Mouse (Mus musculus): ENCODE data around the gene Ezh1.

Gene Ezh1

GRCm38 (mm10) chr11:101211970-101212369 lies 14.3 kb downstream of the Ezh1 start:
- peak; percentile 51 for DNase-seq (ENCODE audit: low read depth, low spot score)

GRCm38 (mm10) chr11:101200986-101201385 lies 25.3 kb downstream of the Ezh1 start:
- peak; percentile 15 for DNase-seq (ENCODE audit: low read depth, low spot score)

- no peak for DNase-seq (ENCODE audit: low read depth, low spot score)
Observed at GRCm38 (mm10) chr11:101199555-101199954, 26.7 kb downstream of the Ezh1 start.

DNA sequence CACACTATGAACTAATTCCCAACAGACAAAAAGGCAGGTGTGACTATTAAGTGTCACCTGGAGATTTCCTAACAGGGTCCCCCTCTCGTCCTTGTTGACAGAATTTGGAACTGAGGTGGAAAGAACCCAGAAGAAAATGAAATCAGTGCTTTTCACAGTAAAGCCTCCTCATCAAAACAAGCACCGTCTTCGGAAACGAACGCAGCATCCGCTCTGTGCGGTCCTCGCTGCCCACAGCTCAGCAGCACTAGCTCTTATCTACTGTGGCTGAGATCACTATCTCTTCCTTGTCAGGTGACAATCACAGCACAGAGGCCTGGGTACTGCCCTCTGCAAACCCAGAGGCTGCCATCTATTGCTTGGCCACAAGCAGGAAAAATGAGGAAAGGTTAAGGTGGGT lies 30.1 kb downstream of the Ezh1 start:
- no peak for DNase-seq (ENCODE audit: low read depth, low spot score)

DNA sequence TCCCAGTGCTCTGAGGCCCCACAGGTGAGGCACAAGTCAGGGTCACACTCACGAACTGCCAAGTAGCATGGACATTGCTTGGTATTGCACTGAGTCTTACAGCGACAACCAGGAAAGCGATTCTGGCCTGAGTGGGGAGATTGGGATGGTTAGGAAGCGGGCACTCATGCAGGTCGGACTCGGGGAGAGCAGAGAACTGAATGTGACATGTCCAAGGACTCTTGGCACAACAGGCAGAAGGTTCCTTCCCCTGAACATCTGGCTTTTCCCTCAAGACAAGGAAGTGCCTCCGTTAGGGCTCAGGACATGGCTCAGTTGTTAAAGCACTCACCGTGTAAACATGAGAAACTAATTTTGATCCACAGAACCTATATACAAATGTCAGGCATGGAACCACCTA lies 30.7 kb downstream of the Ezh1 start:
- no peak for DNase-seq (ENCODE audit: low read depth, low spot score)

DNA sequence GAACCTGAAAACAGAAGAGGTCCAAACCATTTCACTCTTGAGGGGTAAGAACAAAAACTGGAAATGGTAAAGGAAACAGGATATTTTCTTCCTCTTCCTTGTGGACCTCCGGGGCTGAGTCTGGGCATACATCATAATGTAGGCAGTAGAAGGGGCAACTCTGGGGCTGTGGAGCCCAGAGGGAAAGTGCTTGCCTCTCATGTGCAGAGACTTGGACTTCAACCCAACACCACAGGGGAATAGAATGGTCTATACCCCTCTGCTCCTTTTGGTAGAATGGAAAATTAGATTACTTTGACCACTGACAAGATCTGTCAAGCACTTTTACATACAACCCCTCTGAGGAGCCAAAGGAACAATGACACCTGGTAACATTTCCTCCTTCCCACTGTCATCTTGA lies 31.2 kb downstream of the Ezh1 start:
- DNase-seq (ENCODE audit: low read depth, low spot score) = no peak

DNA sequence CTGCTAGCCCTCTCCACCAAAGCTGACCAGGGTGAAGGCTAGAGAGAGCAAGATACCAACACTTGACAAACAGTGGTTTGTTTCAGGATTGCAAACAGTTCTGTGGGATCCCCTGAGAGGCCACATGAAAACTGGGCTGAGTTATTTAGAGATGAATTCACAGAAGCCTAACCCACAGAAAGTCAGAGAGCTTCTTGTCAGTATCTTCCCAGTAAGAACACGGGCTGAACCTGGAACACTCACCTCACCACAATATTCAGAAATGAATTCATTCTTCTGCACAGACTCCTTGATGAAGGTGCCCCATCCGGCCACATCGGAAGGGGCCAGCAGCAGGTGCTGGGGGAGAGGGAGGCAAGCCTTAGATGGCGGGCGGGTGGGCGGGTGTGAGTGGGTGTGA lies 31.6 kb downstream of the Ezh1 start:
- no peak for DNase-seq (ENCODE audit: low read depth, low spot score)

GRCm38 (mm10) chr11:101194137-101194536 lies 32.1 kb downstream of the Ezh1 start:
- no peak for DNase-seq (ENCODE audit: low read depth, low spot score)

GRCm38 (mm10) chr11:101193076-101193475 lies 33.2 kb downstream of the Ezh1 start:
- DNase-seq (ENCODE audit: low read depth, low spot score) = no peak

- no peak for DNase-seq (ENCODE audit: low read depth, low spot score)
Observed at GRCm38 (mm10) chr11:101192646-101193045, 33.6 kb downstream of the Ezh1 start.

DNA sequence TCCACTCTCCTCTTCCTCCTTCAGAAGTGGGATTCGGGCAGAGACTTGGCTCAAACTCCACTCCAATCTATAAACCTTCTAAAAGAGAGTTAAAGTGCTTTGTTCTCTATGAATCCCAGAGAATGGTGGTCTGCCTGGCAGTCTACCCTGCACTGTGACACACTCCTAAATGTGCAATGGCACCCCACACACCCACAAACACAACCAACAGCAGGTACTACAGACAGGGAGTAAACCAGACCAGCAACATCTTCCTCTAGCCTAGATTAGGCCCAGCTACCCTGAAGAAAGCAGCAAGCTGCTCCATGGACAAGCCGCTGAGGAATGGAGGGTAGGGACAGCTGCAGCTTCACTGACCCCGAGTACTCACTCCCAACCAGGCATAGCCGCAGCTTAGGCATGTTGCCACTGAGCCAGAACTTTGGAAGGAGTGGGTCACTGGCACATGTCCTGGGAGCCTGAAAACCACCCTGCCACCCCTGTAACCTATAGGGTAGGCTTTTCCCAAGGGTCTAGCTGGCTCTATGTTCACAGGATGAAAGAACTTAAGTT lies 34.3 kb downstream of the Ezh1 start:
- DNase-seq (ENCODE audit: low read depth, low spot score) = no peak

GRCm38 (mm10) chr11:101190913-101191907 lies 35.1 kb downstream of the Ezh1 start:
- DNase-seq (ENCODE audit: low read depth, low spot score) = no peak

GRCm38 (mm10) chr11:101190181-101190912 lies 35.9 kb downstream of the Ezh1 start:
- no peak for DNase-seq (ENCODE audit: low read depth, low spot score)

DNA sequence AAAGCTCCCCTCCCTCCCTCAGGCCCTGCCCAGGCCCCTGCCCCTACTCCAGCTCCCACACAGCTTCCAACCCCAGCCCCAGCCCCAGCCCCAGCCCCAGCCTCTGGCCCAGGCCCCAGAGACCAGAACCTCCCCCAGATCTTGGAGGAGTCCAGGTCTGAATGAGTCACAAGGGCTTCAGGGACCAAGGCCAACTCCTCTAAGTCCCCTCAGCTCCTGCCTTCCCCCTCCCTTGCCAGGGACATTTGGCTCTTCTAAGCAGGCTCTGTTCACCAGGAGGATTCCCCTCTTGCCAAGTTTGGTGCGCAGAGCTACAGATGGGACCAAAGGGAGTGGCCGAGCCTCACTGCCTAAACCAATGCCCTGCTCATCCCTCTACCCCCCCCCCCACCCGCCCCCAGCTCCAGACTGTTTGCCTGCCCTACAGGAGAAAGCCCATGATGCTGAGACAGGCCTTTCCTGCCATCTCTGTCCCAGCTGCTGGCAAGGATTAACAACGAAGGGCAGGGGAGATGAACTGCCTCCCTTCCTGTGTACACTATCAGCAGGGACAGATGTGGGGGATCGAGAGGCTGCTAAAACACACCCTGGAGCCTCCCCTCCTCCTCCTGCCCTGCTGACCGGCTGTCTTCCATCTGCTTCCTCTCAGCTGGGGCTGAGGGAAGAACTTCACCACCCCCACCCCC lies 36.6 kb downstream of the Ezh1 start:
- DNase-seq (ENCODE audit: low read depth, low spot score) = no peak

- DNase-seq (ENCODE audit: low read depth, low spot score) = no peak
Observed at GRCm38 (mm10) chr11:101188166-101188805, 38.0 kb downstream of the Ezh1 start.

- no peak for DNase-seq (ENCODE audit: low read depth, low spot score)
Observed at GRCm38 (mm10) chr11:101187541-101187940, 38.7 kb downstream of the Ezh1 start.

DNA sequence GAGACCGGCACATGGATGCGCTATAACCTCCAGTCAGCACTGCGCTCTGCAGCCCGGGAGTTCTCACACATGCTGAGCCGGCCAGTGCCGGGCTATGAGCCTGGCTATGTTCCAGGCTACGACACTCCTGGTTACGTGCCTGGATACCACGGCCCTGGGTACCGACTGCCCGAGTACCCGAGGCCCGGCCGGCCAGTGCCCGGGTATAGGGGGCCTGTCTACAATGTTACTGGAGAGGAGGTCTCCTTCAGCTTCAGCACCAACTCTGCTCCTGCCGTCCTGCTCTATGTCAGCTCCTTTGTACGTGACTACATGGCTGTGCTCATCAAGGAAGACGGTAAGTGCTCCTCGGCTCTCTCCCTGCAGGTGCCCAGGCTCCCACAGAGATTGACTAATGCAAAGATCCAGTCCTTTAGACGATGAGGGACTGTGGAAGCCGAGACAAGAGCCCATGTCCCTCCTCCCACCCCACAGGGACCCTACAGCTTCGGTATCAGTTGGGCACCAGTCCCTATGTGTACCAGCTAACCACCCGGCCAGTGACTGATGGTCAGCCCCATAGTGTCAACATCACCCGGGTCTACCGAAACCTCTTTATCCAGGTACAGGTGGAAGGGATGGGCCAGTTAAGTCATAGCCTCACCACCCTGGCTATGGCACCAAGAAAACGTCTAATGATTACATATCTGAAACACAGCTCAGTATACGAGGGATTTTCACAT lies 39.6 kb downstream of the Ezh1 start:
- no peak for DNase-seq (ENCODE audit: low read depth, low spot score)

GRCm38 (mm10) chr11:101185441-101185840 lies 40.8 kb downstream of the Ezh1 start:
- DNase-seq (ENCODE audit: low read depth, low spot score) = no peak

DNA sequence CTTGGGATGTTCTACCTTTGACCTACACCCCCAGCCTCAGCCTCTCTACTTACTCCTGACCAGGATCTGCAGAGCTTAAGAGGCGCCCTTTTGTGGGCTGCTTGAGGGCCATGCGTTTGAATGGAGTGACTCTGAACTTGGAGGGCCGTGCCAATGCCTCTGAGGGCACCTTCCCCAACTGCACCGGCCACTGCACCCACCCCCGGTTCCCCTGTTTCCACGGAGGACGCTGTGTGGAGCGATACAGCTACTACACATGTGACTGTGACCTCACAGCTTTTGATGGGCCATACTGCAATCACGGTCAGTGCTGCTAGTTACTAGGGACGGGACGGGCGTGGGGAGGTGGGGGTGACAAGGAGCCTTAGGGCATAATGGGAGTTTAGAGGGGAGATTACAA lies 41.3 kb downstream of the Ezh1 start:
- DNase-seq (ENCODE audit: low read depth, low spot score) = no peak

- no peak for DNase-seq (ENCODE audit: low read depth, low spot score)
Observed at GRCm38 (mm10) chr11:101182771-101183517, 43.3 kb downstream of the Ezh1 start.
